Mouse (Mus musculus) kidney, adult 2 months (tissue): ENCODE measurements at regions not wholly inside any gene's neighbourhood (a gene's known extent, or its start where the extent isn't known, plus 50 kb on each side); places are given as distances from the start of the nearest gene placed in this dataset.

ENCODE experiments used
- CTCF ChIP-seq: fragments of 200-500 bp; conservative IDR thresholded peaks from 2 replicates; pipeline ENCODE4 v1.5.1; 2011; ENCODE audit warnings: low read depth, mild to moderate bottlenecking, control low read depth, low read length, moderate library complexity, mixed read lengths; ENCODE audit not compliant: insufficient read depth, insufficient read length
- POLR2A ChIP-seq: fragments of 200-500 bp; IDR thresholded peaks from one replicate; pipeline ENCODE4 v1.6.1; 2011; ENCODE audit warnings: low read depth, low read length, control low read depth

- TF ChIP-seq CTCF (no peak), POLR2A (no peak)
These were observed 1012.6 kb downstream of the Cdh8 start for GRCm38 (mm10) chr8:98403645-98404032.
